Mouse (Mus musculus): ENCODE data around the gene Dnm2. TPM values are rescaled to one million over a fixed set of nuclear protein-coding genes. Genes with fewer than 3 reads are reported as not detected.

Gene Dnm2
- total RNA-seq, 2 experiments from 2014 or later, result 58.0 to 69.6 TPM

DNA sequence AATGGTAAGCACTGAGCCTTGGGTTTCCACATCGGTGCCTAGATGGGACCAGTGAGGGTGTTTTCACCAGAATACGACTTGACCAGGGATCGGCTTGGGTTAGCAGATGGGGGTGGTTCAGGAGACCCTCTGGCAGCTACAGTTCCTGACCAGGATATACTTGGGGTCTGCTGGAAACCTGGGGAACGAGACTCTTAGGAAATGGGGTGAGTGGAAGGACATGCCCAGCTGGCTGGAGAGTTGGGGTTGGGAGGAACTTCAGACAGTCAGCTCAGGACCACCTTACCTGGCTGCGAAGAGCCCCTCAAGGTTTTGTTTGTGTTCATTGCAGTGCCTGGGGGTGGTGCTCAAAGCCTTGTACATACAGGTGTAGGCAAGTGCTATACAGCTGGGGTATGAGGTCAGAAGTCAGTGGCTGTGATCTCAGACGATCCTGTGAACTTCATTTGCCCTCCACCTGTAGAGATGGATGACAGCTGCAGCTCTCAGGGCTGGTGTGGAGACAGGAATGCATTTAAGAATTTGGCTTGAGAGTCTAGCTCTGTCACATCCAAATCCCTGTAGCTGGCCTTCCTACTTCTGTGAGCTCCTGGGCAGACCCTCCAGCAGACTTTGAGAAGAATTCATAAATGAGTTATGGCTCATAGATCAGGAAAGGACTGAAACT lies 129.0 kb downstream of the Dnm2 start:
- no peak for DNase-seq (ENCODE audit: low spot score in 2 of 2)
- H3K4me3 ChIP-seq, result no peak overlapping the region
- TF ChIP-seq CTCF (conservative IDR thresholded peaks at IDR 0.05), result no peak
- no peak overlapping the region for H3K27ac ChIP-seq

DNA sequence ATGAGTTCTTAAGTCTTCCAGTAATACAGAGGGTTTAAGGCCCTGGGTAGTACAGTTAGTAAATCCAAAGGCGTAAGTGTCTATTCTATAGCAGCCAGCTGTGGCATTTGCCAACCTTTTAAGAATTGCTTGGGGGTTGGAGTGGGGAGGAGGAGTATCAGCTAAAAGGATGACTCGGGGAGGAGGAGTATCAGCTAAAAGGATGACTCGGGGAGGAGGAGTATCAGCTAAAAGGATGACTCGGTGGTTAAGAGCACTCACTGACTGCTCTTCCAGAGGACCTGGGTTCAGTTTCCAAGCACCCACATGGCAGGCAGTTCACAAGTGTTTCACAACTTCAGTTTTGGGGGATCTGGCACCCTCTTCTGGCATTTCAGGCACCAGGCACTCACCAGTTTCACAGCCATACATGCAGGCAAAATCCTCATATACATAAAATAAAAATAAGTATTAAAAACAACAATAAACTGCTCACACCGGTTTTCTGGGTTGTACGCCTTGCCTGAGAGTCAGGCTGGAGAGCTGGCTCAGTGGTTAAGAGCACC lies 130.6 kb downstream of the Dnm2 start:
- no peak overlapping the region for H3K4me3 ChIP-seq
- peak; percentile 40; the same call in 1 of the 2 replicates for TF ChIP-seq CTCF (conservative IDR thresholded peaks at IDR 0.05)
- no peak for DNase-seq (ENCODE audit: low spot score in 2 of 2)
- H3K27ac ChIP-seq, result no peak overlapping the region

DNA sequence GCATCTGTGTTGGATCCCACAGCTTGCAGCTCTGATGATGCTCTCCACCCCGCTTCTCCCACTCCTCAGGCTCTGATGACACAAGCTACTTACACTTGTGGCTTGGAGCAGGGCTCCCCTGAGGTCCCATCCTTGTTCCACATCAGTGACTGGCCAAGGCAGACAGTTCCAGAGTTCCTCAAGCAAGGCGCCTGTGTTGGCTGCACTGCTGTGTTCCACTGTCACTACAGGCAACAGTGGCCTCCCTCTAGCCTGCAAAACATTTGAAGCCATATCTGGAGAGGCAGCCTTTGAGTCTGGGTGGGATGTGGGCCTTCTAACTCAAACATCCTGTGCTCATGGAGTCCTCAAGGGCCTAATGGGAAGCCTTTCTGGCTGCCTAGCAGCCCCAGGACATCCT lies 132.3 kb downstream of the Dnm2 start:
- Histone ChIP-seq H3K27ac (no peak overlapping the region), H3K4me3 (no peak overlapping the region)
- DNase-seq (ENCODE audit: low spot score in 2 of 2), result no peak
- no peak for TF ChIP-seq CTCF (conservative IDR thresholded peaks at IDR 0.05)

Small RNA genes lying within 50 kb of the gene (microRNA-seq; reads per million reads assigned to microRNA genes)
- gene Mir199a-1, result 0 to 0.32 reads per million in 2 experiments

Other genes starting within 250 kb of the Dnm2 start
- 10 to 100 TPM; 56.7 to 60.6 TPM for gene Keap1, start 185.5 kb upstream of the Dnm2 start, total RNA-seq (2021)
- 10 to 100 TPM; 10.6 to 10.9 TPM for gene S1pr5, start 176.5 kb upstream of the Dnm2 start, total RNA-seq (2021)
- gene Atg4d, start 159.6 kb upstream of the Dnm2 start, total RNA-seq (2021), result 10 to 100 TPM; 39.8 to 40.2 TPM
- gene Kri1, start 136.9 kb upstream of the Dnm2 start, total RNA-seq (2021), result 10 to 100 TPM; 45.1 to 46.6 TPM
- gene Cdkn2d, start 133.5 kb upstream of the Dnm2 start, total RNA-seq (2021), result 10 to 100 TPM; 53.7 to 54.4 TPM
- under 1 TPM; 0.41 to 0.76 TPM for gene Ap1m2, start 112.6 kb upstream of the Dnm2 start, total RNA-seq (2021)
- 10 to 100 TPM; 50.7 to 52.6 TPM for gene Slc44a2, start 104.2 kb upstream of the Dnm2 start, total RNA-seq (2021)
- gene Ilf3, start 57.0 kb upstream of the Dnm2 start, total RNA-seq (2021), result 100 to 1,000 TPM; 106 to 108 TPM
- gene Qtrt1, start 13.1 kb upstream of the Dnm2 start, total RNA-seq (2021), result 10 to 100 TPM; 31.2 to 46.2 TPM
- gene Tmed1, start 85.3 kb downstream of the Dnm2 start, total RNA-seq (2021), result 10 to 100 TPM; 13.5 to 15.5 TPM
- under 1 TPM; 0.27 to 0.44 TPM for gene AB124611, start 101.3 kb downstream of the Dnm2 start, total RNA-seq (2021)
- 10 to 100 TPM; 75.9 to 85.6 TPM for gene Carm1, start 122.0 kb downstream of the Dnm2 start, total RNA-seq (2021)
- gene Timm29, start 167.8 kb downstream of the Dnm2 start, total RNA-seq (2021), result 10 to 100 TPM; 58.3 to 62.0 TPM
- gene Yipf2, start 167.9 kb downstream of the Dnm2 start, total RNA-seq (2021), result 10 to 100 TPM; 18.6 to 19.8 TPM
- 100 to 1,000 TPM; 114 to 115 TPM for gene Smarca4, start 191.3 kb downstream of the Dnm2 start, total RNA-seq (2021)

All from layer of hippocampus, adult 2 months (tissue).